Mouse (Mus musculus) liver, embryonic 12.5 days (tissue): Measurements from ENCODE around the gene Dync1i1. TPM values are rescaled to one million over a fixed set of nuclear protein-coding genes. Genes with fewer than 3 reads are reported as not detected.

ENCODE experiments used
- ATAC-seq: fragments of 200-750 bp; cut with Nextera tagmentation; 2 replicates; pipeline ENCODE4 v1.8.0; 2017; ENCODE audit warnings: moderate number of reproducible peaks, mild to moderate bottlenecking, moderate library complexity
- H3K27ac ChIP-seq: fragments of 300-500 bp; sonication (generic); 2 replicates; pipeline ENCODE4 v1.5.1; 2016; ENCODE audit warnings: mild to moderate bottlenecking
- H3K27me3 ChIP-seq: fragments of 300-500 bp; sonication (generic); replicated peaks from 2 replicates; pipeline ENCODE4 v1.6.1; 2016; ENCODE audit warnings: mild to moderate bottlenecking, moderate library complexity
- H3K36me3 ChIP-seq: fragments of 300-500 bp; sonication (generic); 2 replicates; pipeline ENCODE4 v1.6.1; 2016; ENCODE audit warnings: mild to moderate bottlenecking, moderate library complexity
- H3K4me1 ChIP-seq: fragments of 300-500 bp; sonication (generic); 2 replicates; pipeline ENCODE4 v1.6.1; 2016
- H3K4me2 ChIP-seq: fragments of 300-500 bp; sonication (generic); 2 replicates; pipeline ENCODE4 v1.6.1; 2016; ENCODE audit warnings: mild to moderate bottlenecking, moderate library complexity
- H3K4me3 ChIP-seq: fragments of 300-500 bp; sonication (generic); 2 replicates; pipeline ENCODE4 v1.5.1; 2016; ENCODE audit warnings: mild to moderate bottlenecking, moderate library complexity
- H3K9ac ChIP-seq: fragments of 300-500 bp; sonication (generic); 2 replicates; pipeline ENCODE4 v1.6.1; 2016; ENCODE audit warnings: mild to moderate bottlenecking, moderate library complexity
- H3K9me3 ChIP-seq: fragments of 300-500 bp; sonication (generic); replicated peaks from 2 replicates; pipeline ENCODE4 v1.6.1; 2016; ENCODE audit warnings: mild to moderate bottlenecking, moderate library complexity
- WGBS: fragments of 180-500 bp; shearing (Covaris S2); methylation state at CpG from one replicate; pipeline ENCODE4 v1.1.7; 2016; ENCODE audit not compliant: insufficient replicate concordance; 5-methylcytosine and 5-hydroxymethylcytosine counted together
- polyA plus RNA-seq: library from polyadenylated mRNA; unstranded; fragments of >200 nt; fragmentation: Nextera tagmentation; extraction: Ambion mirVana; gene quantifications from 2 replicates; pipeline ENCODE4 v1.2.1, GENCODE M21; 2016

Dync1i1 gene
- polyA plus RNA-seq, 1 experiment from 2014 or later = 0.15 TPM

DNA sequence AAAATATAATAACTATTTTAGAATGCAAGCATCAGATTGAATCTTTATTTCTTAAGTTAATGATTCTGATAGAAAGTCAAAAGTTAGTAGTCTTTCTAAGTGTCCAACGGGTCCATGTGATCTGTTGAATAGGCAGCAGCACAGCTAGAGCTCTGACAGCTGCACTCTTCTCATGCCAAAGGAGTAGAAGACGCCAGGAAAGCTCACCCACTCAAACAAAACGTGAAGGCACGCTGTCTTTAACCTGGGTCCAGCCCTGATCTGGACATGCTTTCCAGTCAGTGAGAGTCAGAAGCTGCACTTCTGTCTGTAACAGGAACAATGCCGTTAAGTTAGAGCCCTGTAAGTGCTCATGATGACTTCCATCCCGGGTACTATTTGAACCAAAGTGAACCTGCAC is 56.3 kb downstream of the Dync1i1 start:
- Histone ChIP-seq H3K4me1 (no peaks in the 10 kb centered on the region), H3K27ac (no peak overlapping the region), H3K36me3 (no peaks in the 10 kb centered on the region), H3K9me3 (no peaks in the 10 kb centered on the region), H3K4me3 (no peak overlapping the region), H3K9ac (no peak overlapping the region), H3K4me2 (no peak overlapping the region), H3K27me3 (no peaks in the 10 kb centered on the region)
- WGBS = 57% methylated on average over 6 of the region's 6 CpGs
- no peak for ATAC-seq

DNA sequence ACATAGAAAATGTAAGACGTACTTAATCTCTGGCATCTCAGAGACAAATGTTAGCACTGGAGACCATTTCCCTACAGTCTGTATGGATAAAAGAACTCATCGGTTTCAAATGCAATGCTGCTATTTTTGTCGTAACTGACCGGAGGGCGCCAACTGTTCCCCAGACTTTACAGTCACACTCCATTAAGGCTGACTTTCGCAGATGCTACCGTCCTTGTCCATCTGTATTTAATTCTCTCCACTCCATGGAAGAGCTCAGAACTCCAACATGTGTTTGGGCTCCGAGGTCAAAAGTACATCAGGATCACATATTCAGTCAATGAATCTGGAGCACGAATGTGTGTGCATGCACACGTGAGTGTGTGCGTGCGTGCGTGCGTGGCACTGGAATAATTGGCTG is 58.4 kb downstream of the Dync1i1 start:
- H3K9me3 ChIP-seq = no peaks in the 10 kb centered on the region
- no peak overlapping the region for H3K9ac ChIP-seq
- no peak for ATAC-seq

DNA sequence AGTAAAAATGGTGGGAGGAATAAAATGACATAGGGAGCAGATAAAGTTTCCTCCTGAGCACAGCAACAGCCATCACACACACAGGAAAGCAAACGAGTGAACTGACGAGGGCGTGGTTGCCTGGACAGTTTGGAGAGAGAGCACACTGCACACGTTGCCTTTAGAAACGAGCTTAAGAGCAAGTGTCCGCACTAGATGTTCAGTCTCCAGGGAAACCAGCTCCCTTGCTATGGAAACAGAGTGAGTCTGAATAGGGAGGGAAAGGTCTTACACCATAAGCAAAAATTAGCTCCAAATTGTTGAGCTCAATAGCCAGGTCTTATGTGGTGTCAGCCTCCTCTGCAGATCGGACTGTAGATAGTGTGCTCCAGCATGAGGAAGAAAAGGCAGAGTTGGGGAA is 65.2 kb downstream of the Dync1i1 start:
- Histone ChIP-seq H3K27ac (no peak overlapping the region), H3K4me3 (no peak overlapping the region), H3K9ac (no peak overlapping the region), H3K4me2 (no peak overlapping the region), H3K36me3 (no peaks in the 10 kb centered on the region), H3K27me3 (no peaks in the 10 kb centered on the region), H3K4me1 (no peaks in the 10 kb centered on the region), H3K9me3 (no peaks in the 10 kb centered on the region)
- no peak for ATAC-seq
- WGBS = 59% methylated on average over 7 of the region's 7 CpGs

More for the DNA sequence above, 58.4 kb downstream of the Dync1i1 start:
- Histone ChIP-seq H3K27me3 (no peaks in the 10 kb centered on the region), H3K4me3 (no peak overlapping the region), H3K4me2 (no peak overlapping the region), H3K27ac (no peak overlapping the region), H3K36me3 (no peaks in the 10 kb centered on the region), H3K4me1 (no peaks in the 10 kb centered on the region)
- 80% methylated on average over 14 of the region's 14 CpGs for WGBS

DNA sequence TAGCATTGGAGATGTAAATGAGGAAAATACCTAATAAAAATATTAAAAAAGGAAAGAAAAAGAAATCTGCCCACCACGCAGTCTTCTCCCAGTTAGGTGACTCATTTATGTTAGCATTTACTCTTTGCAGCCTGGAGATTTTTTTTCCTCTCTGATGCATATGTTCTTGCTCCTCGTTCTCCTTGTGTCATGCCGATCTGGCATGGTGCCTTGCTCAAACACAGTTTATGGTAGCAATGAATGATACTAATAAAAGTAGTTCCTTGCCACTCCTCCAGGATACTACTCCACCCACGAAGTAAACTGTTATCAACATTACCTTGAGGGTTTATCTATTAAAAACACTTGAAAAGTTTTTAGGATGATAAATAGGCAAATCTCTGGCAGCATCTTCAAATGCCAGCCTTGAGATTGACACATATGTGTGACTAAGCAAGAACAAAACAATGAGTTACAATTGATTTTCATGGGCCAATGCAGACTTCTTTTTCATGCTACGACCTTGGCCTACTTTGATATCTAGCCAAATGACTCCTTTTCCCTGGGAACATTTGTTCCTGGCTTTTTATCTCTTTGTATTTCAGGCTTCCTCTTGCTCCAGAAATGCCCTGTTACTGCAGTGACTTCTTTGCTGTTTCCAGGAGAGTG is 68.8 kb downstream of the Dync1i1 start:
- WGBS = 52% methylated on average over 5 of the region's 5 CpGs
- no peak overlapping the region for H3K9ac ChIP-seq
- ATAC-seq = no peak
- no peak overlapping the region for H3K4me2 ChIP-seq
- H3K4me3 ChIP-seq = no peak overlapping the region
- H3K4me1 ChIP-seq = no peaks in the 10 kb centered on the region
- no peak overlapping the region for H3K27ac ChIP-seq
- no peaks in the 10 kb centered on the region for H3K9me3 ChIP-seq
- H3K27me3 ChIP-seq = no peaks in the 10 kb centered on the region
- no peaks in the 10 kb centered on the region for H3K36me3 ChIP-seq

DNA sequence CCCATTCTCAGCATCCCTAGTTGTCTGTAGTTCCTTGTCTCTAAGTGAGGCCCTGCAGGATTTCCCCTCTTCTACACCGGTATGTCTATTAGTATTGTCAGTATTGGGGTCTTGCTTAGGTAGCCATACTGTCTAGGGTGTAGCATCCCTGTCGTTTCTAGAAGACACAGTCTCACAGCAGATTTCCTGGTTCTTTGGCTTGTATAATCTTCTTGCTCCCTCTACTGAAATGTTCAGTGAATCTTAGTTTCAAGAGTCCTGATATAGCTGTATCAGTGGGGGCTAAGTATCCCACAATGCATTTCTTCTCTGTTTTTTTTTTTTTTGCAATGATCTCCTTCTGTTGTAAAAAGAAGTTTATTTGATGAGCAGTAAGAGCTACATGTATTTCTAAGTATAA is 69.9 kb downstream of the Dync1i1 start:
- H3K4me1 ChIP-seq = no peaks in the 10 kb centered on the region
- no peak overlapping the region for H3K27ac ChIP-seq
- no peaks in the 10 kb centered on the region for H3K36me3 ChIP-seq
- H3K9ac ChIP-seq = no peak overlapping the region
- 42% methylated on average over 2 of the region's 2 CpGs for WGBS
- no peaks in the 10 kb centered on the region for H3K9me3 ChIP-seq
- no peak overlapping the region for H3K4me2 ChIP-seq
- H3K27me3 ChIP-seq = no peaks in the 10 kb centered on the region
- no peak overlapping the region for H3K4me3 ChIP-seq
- no peak for ATAC-seq

DNA sequence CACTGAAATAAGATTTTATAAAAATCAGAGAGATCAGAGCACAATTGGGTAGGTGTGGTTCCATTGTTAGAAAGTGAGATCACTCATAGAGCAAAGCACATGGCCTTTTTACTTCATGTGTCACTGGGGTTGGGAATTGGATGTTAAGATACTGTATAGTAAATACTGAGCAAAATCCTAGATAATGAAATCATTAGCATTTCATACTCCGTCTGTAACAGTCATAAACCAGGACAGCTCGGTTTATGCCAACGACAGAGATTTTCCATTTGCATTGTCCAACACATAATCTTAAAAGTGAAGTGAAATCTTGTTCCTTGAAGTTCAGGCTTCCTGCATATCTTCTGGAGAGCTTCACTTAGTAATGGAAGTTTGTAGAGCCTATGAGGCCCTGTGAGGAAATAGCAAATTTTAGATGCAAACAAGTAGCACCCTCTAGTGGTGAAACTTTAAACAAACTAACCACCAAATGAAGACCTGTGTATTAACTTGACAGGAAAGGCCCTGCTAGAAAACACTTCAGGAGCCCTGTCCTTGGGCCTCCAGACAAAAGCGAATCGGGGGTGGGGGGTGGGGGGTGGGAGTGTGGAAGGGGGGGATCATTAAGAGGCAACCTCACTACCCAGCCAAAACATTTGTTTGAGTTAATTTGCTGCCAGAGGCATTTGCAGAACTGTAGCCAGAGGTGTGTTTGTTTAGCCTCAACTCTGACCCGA is 76.8 kb downstream of the Dync1i1 start:
- Histone ChIP-seq H3K9me3 (no peaks in the 10 kb centered on the region), H3K36me3 (no peaks in the 10 kb centered on the region), H3K27me3 (no peaks in the 10 kb centered on the region), H3K9ac (no peak overlapping the region), H3K27ac (no peak overlapping the region), H3K4me1 (no peaks in the 10 kb centered on the region), H3K4me2 (no peak overlapping the region), H3K4me3 (no peak overlapping the region)
- ATAC-seq = no peak
- WGBS = 48% methylated on average over 6 of the region's 6 CpGs

DNA sequence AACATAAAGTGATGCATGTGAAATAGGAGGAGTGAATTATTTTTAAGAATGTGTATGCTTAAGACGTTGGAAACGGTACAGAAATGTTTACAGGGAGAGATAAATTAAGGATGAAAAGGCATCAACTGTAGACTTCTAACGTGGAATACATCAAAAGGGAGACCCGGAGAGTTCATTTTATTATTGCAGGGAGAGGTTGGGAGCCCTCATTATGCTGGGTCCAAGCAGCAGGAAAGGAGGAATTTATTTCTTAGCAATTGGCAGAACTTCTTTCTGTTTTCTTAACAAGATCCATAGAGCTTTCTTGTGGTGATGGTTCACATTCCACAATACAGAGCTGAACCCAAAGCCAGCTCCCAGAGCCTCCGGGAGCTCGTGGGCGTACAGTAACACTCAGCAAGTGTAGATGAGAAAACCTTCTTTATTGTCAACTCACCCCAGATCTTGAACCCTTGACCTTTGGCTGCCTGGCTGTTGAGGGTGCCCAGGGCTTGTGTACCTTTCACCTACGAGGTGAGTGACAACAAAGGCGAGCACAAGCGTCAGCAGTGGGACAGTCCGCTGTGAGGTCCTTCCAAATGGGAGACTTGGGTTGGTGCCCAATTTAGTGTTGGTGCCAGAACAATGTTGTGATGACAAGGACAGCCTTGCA is 77.5 kb downstream of the Dync1i1 start:
- H3K36me3 ChIP-seq = no peaks in the 10 kb centered on the region

DNA sequence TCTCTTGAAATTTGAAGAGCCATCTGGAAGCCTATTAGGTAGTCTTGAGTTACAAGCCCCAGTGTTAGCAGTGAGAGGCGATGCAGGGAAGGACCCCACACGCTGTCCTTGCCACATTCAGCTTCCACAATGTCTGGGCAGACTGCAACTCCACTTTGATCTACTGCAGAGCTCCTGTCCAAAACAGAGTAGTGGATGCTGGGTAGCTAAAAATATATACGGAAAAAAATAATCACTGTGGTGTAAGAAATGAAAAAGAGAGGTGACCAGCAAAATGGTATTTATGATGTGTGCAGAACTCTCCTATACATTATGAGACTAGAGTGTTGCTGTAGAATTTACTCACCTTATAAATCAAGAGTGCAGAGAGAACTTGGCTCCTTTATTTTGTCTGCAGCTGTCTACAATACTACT is 82.6 kb downstream of the Dync1i1 start:
- Histone ChIP-seq H3K4me3 (no peak overlapping the region), H3K27me3 (no peaks in the 10 kb centered on the region), H3K9me3 (no peaks in the 10 kb centered on the region), H3K4me2 (no peak overlapping the region), H3K36me3 (no peaks in the 10 kb centered on the region), H3K9ac (no peak overlapping the region), H3K27ac (no peak overlapping the region), H3K4me1 (no peaks in the 10 kb centered on the region)
- ATAC-seq = no peak
- WGBS = 66% methylated on average over 3 of the region's 3 CpGs

More for the DNA sequence above, 77.5 kb downstream of the Dync1i1 start:
- Histone ChIP-seq H3K4me1 (no peaks in the 10 kb centered on the region), H3K27me3 (no peaks in the 10 kb centered on the region), H3K4me3 (no peak overlapping the region), H3K4me2 (no peak overlapping the region), H3K9me3 (no peaks in the 10 kb centered on the region), H3K27ac (no peak overlapping the region), H3K9ac (no peak overlapping the region)
- ATAC-seq = no peak
- 57% methylated on average over 11 of the region's 11 CpGs for WGBS

DNA sequence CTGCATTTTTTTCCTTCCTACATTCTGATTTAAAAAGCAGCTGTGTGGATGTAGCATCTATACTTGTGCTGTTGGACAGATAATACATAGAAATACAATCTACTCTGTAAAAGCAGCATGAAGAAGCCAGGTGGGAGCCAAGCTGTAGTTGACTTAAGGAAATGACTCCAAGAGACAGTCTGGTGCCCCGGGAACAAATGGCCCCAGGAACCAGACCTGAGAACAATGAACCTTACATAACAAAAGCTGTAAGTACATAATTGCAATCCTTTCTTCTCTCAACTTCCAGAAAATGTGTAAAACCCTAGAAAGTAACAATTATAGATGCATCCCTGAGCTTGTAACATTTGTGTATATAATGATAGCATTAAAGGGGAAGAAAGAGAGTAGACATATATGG is 86.6 kb downstream of the Dync1i1 start:
- ATAC-seq = no peak
- H3K9ac ChIP-seq = no peak overlapping the region
- H3K4me2 ChIP-seq = no peak overlapping the region
- 56% methylated on average over 1 of the region's 1 CpGs for WGBS
- no peak overlapping the region for H3K27ac ChIP-seq
- no peaks in the 10 kb centered on the region for H3K27me3 ChIP-seq
- no peak overlapping the region for H3K4me3 ChIP-seq
- no peaks in the 10 kb centered on the region for H3K36me3 ChIP-seq
- no peaks in the 10 kb centered on the region for H3K4me1 ChIP-seq
- H3K9me3 ChIP-seq = no peaks in the 10 kb centered on the region

DNA sequence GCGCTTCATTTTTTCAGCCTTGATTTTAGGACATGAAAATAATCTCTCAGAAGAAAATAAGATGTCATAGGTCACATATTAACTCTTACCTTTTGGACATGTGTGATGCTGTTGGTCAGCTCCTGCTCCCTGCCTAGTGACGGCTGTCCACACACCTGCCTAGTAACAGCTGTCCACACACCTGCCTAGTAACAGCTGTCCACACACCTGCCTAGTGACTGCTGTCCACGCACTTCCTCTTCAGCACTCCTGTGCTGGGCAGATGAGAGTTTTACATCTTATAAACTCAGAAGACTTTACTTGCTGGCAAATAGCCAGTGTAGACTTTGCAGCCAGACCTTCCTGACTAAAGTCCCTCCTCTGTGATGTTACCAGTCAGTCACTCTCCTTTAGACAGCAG is 94.2 kb downstream of the Dync1i1 start:
- ATAC-seq = no peak
- Histone ChIP-seq H3K9ac (no peak overlapping the region), H3K4me1 (no peaks in the 10 kb centered on the region), H3K9me3 (no peaks in the 10 kb centered on the region), H3K27me3 (no peaks in the 10 kb centered on the region), H3K4me3 (no peak overlapping the region), H3K36me3 (no peaks in the 10 kb centered on the region), H3K4me2 (no peak overlapping the region), H3K27ac (no peak overlapping the region)
- WGBS = 69% methylated on average over 3 of the region's 3 CpGs

DNA sequence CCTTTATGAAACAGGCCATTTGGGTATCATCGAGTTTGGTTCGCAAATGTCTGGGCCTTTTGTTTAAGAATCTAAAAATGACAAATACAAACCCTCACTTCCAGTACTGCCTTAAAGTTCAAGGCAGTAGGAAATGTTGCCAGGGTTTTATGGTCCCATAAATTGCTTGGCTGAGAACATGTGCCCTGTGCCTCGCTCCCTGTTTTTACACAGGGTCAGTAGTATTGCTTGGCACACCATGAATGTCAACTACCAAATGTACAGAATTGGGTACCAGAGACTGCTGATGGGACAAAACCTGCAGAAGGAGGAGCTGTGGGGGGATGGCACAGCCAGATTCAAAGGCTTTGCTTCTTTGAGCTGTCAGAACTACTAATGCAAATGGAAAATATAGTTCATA is 100.0 kb downstream of the Dync1i1 start:
- no peaks in the 10 kb centered on the region for H3K36me3 ChIP-seq
- no peaks in the 10 kb centered on the region for H3K9me3 ChIP-seq
- no peak for ATAC-seq
- H3K4me2 ChIP-seq = no peak overlapping the region
- H3K9ac ChIP-seq = no peak overlapping the region
- no peak overlapping the region for H3K27ac ChIP-seq
- no peaks in the 10 kb centered on the region for H3K4me1 ChIP-seq
- WGBS = 75% methylated on average over 3 of the region's 3 CpGs
- no peak overlapping the region for H3K4me3 ChIP-seq
- H3K27me3 ChIP-seq = no peaks in the 10 kb centered on the region

DNA sequence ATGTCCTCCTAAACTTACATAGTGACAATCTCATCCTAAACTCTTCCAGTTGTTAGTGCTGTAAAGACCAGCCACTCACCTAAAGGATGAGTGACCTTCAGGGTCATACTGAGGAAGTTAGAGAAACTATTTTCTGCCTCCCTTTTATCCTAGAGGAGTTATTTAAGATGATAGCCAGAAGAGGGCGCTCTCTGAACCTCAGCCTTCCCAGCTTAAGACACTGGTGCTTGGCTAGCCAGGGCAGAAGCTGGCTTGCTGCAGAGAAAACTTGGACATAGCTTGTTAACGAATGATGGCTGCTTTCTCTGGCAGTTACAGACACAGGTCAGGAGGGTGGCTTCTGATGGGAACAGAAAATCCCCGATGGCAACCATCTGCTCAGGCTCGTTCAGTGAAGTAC is 101.6 kb downstream of the Dync1i1 start:
- Histone ChIP-seq H3K36me3 (no peaks in the 10 kb centered on the region), H3K27me3 (no peaks in the 10 kb centered on the region), H3K4me1 (no peaks in the 10 kb centered on the region), H3K27ac (no peak overlapping the region), H3K4me3 (no peak overlapping the region), H3K9ac (no peak overlapping the region), H3K4me2 (no peak overlapping the region), H3K9me3 (no peaks in the 10 kb centered on the region)
- ATAC-seq = no peak
- WGBS = 53% methylated on average over 4 of the region's 4 CpGs
